Mouse (Mus musculus): ENCODE measurements at regions not wholly inside any gene's neighbourhood (a gene's known extent, or its start where the extent isn't known, plus 50 kb on each side); places are given as distances from the start of the nearest gene placed in this dataset.

GRCm38 (mm10) chr12:118784643-118785042 is 61.5 kb upstream of the Sp8 start:
- DNase-seq = no peak

DNA sequence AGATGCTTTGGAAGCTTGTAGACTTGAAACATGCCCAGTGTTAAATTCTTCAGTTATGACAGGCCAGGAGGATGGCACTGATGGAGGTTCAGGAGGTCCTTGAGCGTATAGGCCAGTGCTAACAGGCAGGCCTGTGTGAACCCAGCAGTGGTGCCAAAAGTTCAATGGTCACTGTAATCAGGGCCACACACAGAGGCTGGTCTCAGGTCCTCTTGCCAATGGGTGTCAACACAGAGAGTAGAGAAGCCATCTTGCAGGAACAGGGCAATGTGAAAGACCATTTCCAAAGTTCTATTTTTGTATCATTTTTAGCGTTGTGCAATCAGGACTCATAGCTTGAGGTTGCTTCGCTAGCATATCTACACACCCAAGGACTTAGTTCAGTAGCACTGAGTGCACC is 64.2 kb upstream of the Sp8 start:
- DNase-seq = no peak

DNA sequence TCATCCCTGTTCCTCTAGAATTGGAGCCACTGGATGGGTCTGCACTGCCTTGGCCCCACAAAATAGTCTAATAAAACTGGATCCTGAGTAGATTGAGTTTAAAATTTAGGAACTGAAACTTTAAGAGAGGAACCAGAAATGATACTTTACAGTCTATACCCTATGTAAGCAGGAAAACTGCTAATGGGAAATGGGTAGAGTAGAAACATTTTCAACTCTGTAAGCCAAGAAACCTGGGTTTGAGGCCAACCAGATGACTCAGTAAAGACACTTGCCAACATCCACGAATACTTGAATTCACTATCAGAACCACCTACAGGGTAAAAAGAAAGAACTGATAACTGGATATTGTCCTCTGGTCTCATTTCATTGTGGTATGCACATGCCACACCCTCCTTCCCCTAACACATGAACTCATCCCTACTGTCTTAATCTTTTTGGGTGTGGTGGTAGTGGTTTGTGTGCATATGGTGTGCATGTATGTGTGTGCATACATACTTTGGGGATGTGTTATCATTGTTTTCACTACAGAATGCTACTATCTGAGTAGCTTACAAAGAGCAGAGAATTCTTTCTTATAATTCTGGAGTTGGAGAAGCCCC is 70.6 kb upstream of the Sp8 start:
- DNase-seq = no peak

GRCm38 (mm10) chr12:118772790-118773189 is 73.3 kb upstream of the Sp8 start:
- no peak for DNase-seq

DNA sequence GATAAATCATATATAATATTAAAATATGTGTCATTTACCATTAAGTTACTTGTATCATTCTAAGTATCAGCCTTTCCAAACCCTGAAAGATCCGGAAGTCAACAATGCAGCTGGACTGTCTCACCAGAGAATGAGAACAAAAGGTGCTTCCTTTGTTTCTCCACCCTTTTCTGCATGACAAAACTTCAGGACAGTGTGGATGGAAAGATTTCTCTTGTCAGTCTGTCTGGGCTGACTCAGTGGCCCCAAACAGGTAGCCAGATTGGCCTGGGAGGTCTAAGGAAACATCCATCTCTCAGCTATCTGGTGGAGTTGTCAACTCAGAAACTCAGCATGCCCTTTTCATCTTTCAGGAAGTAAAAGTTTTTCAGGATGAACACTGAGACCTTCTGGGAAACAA is 79.7 kb upstream of the Sp8 start:
- no peak for DNase-seq

DNA sequence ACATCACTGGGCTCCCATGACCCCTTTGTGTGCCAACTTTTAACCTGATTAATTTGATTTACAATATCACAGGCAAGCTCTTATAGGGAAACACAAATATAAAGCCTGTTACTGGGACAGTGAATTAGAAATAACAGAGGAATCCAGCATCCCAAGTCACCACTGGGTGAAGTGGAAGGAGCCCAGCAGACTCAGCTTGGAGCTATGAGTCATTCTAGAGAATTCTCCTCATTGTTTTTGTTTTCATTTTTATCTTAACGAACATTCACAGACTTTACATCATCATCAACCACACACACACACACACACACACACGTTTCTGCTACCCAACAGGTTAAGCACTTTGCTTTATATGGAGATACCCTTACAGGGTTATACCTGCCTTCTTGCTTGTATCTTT is 92.1 kb upstream of the Sp8 start:
- no peak for DNase-seq

- DNase-seq = no peak
These were observed 107.0 kb upstream of the Sp8 start for GRCm38 (mm10) chr12:118739103-118739502.

GRCm38 (mm10) chr12:118725891-118726290 is 120.2 kb upstream of the Sp8 start:
- DNase-seq = no peak

- no peak for DNase-seq
These were observed 126.1 kb upstream of the Sp8 start for GRCm38 (mm10) chr12:118719878-118720573.

GRCm38 (mm10) chr12:118716824-118717223 is 129.3 kb upstream of the Sp8 start:
- no peak for DNase-seq

DNA sequence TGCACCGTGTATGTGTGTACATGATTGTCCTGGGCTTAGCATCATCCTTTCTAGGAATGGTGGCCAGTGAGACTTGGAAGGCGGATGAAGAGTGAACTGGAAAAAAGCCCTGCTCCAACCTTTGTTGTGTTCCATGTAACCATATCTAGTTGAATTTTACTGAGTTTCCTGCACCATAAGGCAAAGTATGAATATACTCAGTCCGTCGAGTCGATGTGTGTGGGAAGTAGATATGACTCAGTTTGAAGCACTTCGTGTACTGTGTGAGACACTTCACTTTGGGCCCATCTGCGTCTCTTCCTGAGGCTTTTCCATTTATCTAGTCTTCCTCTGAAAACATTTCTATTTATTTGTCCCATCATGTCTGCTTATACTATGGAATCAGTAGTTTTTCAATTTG is 139.5 kb upstream of the Sp8 start:
- no peak for DNase-seq

DNA sequence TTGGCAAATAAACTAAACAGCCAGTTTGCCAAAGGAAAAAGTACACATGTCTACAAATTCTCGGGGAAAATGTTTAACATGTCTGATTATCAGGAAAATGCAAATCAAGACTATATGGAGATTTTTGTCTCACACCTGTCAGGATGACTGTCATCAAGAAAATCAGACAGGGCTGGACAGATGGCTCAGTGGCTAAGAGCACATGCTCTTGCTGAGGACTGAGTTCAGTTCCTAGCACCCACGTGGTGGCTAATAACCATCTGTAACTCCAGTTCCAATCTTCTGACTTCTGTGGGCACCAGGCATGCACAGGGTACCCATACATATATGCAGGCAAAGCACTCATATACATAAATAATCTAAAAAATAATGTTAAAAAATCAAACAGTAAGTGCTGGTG is 141.3 kb upstream of the Sp8 start:
- no peak for DNase-seq

- DNase-seq = no peak
These were observed 142.4 kb upstream of the Sp8 start for GRCm38 (mm10) chr12:118703730-118704129.

DNA sequence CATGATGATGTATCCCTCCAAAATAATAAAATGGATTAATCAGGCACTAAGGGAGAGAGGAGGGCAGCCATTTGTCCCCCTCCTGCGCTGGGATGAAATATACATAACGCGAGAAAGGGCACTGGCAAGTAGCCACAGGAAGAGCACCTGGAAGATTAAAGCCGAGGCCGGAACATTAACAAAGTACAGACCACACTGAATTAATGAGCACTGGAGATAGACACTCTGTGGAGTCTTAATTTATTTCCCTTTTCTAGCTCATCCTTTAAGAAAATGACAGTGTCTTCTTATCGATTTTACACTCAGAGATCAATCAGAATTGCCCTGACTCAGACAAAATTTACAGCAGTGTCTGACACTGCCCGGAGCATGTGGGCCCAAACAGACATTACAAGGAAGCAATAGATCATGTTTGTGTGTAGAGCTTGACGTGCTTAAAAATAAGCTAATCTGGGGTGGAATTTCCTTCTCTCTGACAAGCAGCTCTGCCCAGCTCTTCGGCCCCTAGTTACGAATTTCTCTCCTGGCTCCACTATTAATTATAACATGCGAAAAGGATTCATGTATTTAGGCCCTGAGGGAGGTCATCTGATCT is 143.0 kb upstream of the Sp8 start:
- no peak for DNase-seq

DNA sequence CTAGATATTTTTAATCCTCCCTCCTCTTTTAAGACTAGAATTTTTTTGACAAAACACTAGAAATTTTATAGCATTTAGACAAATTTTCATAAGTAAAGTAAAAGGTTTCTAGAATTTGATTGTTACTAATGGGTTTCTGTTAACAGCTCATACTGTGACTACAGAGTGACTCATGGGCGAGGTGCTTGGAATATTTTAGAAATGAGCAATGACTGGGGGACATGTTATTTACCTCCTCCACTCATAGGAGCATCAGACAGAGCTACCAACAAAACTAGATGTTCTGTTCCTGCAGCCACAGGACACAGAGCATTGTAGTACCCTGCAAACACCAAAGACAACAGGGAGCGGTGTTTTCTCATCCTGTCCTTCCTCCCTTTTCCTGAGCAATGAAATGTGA is 144.3 kb upstream of the Sp8 start:
- DNase-seq = no peak

DNA sequence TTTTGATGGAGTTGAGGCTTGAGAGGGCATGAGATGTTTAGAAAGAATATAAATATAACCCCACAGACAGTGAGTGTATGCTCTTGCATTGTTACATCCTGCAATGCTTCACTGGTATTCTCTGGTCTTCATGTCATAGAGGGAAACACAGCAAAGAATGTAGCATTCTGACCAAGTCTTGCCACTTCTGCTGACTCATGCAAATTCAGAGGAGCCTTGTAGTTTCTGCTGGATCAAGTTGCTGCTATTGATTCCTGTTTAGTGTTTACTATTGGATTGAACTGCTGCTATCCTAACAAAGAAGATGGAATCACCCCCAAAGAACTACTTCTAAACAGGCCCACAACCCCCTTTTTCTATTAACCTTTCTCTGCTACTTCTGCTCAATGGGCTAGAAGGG is 148.0 kb upstream of the Sp8 start:
- DNase-seq = no peak

GRCm38 (mm10) chr12:118694701-118695100 is 151.4 kb upstream of the Sp8 start:
- no peak for DNase-seq

DNA sequence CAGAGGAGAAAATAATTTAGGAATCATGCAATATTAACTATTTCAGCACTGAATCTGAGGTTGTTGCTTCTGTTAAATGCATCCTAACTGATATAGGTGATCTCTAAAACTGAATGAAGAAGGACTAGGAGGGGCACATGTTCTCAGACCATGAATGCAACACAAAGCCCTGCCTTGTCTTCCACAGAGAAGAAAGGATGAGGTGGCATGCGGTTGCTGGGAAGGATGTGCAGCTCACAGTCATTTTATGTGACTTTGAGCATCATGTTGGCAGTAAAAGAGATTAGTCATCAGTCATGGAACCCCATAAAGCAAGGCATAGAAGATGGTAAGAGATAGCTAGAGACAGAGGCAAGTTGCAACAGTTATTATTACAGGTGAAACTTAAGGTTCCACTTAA is 163.2 kb upstream of the Sp8 start:
- no peak for DNase-seq

- DNase-seq = no peak
These were observed 168.1 kb upstream of the Sp8 start for GRCm38 (mm10) chr12:118677989-118678388.

GRCm38 (mm10) chr12:118661575-118661974 is 184.6 kb upstream of the Sp8 start:
- no peak for DNase-seq

- no peak for DNase-seq
These were observed 185.0 kb upstream of the Sp8 start for GRCm38 (mm10) chr12:118661214-118661486.

DNA sequence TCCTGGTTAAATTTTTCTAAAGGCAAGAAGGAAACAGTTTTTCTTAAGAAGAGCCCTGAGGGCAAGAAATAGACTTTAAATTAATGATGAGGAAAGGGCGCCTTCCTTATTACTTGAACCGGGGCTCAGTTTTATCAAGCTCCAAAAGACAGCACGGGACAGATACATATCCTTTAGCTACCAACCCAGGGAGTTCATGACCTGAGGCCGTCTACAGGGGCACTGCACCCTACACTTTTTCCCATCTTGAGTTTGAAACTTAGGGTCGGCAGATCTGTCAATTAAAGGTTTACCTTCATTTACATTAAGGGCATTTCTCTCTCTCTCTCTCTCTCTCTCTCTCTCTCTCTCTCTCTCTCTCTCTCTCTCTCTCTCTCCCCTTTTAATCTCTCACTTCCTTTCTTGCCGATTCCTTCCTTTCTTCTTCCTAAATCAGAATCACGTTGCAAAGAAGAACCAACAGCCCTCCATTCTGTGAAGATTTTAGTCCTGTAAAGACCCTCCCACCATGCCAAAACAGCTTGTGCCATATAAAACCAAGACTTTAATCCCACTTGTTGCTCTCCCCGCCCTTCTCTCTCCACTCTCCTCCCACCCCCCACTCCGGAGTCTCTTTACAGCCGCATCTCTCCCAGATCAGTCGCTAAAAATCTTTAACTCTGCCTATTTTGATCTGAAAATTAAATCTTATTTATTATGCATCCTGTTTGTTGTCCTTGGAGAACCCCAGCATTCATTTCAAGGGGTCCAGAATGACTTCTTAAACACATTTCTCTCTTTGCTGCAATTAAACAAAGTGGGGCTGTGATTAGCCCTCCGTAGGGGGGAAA is 185.5 kb upstream of the Sp8 start:
- no peak for DNase-seq

- DNase-seq = no peak
These were observed 186.6 kb upstream of the Sp8 start for GRCm38 (mm10) chr12:118659240-118660120.

Measured in cerebellum, adult 11-12 months (tissue).